Mouse (Mus musculus): Measurements from ENCODE around the gene St7.

- no peak for TF ChIP-seq POLR2AphosphoS2 (IDR thresholded peaks at IDR 0.05; ENCODE audit: insufficient read length, low read depth)
- TF ChIP-seq E2F4 (IDR thresholded peaks at IDR 0.05; ENCODE audit: insufficient read depth): no peak
- no peak for TF ChIP-seq POLR2A (IDR thresholded peaks at IDR 0.05; ENCODE audit: insufficient read length, low read depth)
Observed at GRCm38 (mm10) chr6:17969815-17970214, 277.1 kb downstream of the St7 start.
